Mouse (Mus musculus): ENCODE results near the gene Bgn.

GRCm38 (mm10) chrX:73474340-73475165 is 8.8 kb upstream of the Bgn start:
- TF ChIP-seq CTCF (conservative IDR thresholded peaks at IDR 0.05; ENCODE audit: low read length) (no peak), POU5F1 (IDR thresholded peaks at IDR 0.05; ENCODE audit: borderline replicate concordance, low read length) (no peak)
